In genomic region chr1:108472031-108472430, GRCm38 (mm10) we compare ENCODE assay signal across 35 mouse cellular contexts.
"Had no signal": no experiment of that assay in that cellular context is flagged by ENCODE, and none has a peak within 500 bp of the region (broad histone marks: within the 10 kb centered on the region; RNA-seq: fewer than 3 reads in every experiment).

No protein-coding gene starts in this region.

- H3K36me3 ChIP-seq: heart, embryonic 10.5 days; heart, embryonic 12.5 days; heart, embryonic 13.5 days; heart, embryonic 15.5 days; hindbrain, embryonic 10.5 days; hindbrain, embryonic 12.5 days; hindbrain, embryonic 13.5 days; hindbrain, embryonic 15.5 days; intestine, embryonic 15.5 days; kidney, embryonic 15.5 days had no signal

- H3K27me3 ChIP-seq: heart, embryonic 12.5 days; heart, embryonic 13.5 days; heart, embryonic 15.5 days; hindbrain, embryonic 12.5 days; hindbrain, embryonic 13.5 days; hindbrain, embryonic 15.5 days; intestine, embryonic 15.5 days; kidney, embryonic 15.5 days had no signal

- H3K27ac ChIP-seq: heart, embryonic 10.5 days; heart, embryonic 13.5 days; heart, embryonic 15.5 days; hindbrain, embryonic 10.5 days; hindbrain, embryonic 12.5 days; hindbrain, embryonic 13.5 days; hindbrain, embryonic 14.5 days; hindbrain, embryonic 15.5 days; hindbrain, postnatal 0 days; intestine, embryonic 15.5 days; kidney, embryonic 15.5 days; kidney, postnatal 0 days; layer of hippocampus, adult 2 months had no signal

- H3K9ac ChIP-seq: heart, embryonic 12.5 days; heart, embryonic 13.5 days; heart, embryonic 15.5 days; hindbrain, embryonic 12.5 days; hindbrain, embryonic 13.5 days; hindbrain, embryonic 14.5 days; hindbrain, embryonic 15.5 days; intestine, embryonic 15.5 days; kidney, embryonic 15.5 days had no signal

- H3K4me2 ChIP-seq: heart, embryonic 11.5 days; heart, embryonic 12.5 days; heart, embryonic 13.5 days; heart, embryonic 15.5 days; hindbrain, embryonic 12.5 days; hindbrain, embryonic 13.5 days; hindbrain, embryonic 14.5 days; hindbrain, embryonic 15.5 days; intestine, embryonic 15.5 days; kidney, embryonic 15.5 days had no signal

- DNase-seq: heart, postnatal 10 days; heart, postnatal 14 days; heart, postnatal 36 days; heart, postnatal 4 days; kidney, adult 11 months; kidney, adult 18-20 months; kidney, adult 2 months; kidney, adult 8-10 months; kidney, adult 9 months; kidney, postnatal 10 days; kidney, postnatal 14 days; kidney, postnatal 25 days; kidney, postnatal 36 days; kidney, postnatal 4 days; layer of hippocampus, adult 9-11 months; layer of hippocampus, postnatal 36 days had no signal

- ATAC-seq: hindbrain, embryonic 16.5 days; hindbrain, postnatal 0 days; inflammation-experienced regulatory T-cells, adult 6 months; intestine, embryonic 15.5 days; intestine, embryonic 16.5 days; intestine, postnatal 0 days had no signal

- H3K4me1 ChIP-seq: heart, embryonic 10.5 days; heart, embryonic 12.5 days; heart, embryonic 13.5 days; heart, embryonic 15.5 days; hindbrain, embryonic 10.5 days; hindbrain, embryonic 12.5 days; hindbrain, embryonic 13.5 days; hindbrain, embryonic 15.5 days; intestine, embryonic 15.5 days; kidney, embryonic 15.5 days had no signal

- H3K4me3 ChIP-seq: heart, embryonic 10.5 days; heart, embryonic 12.5 days; heart, embryonic 13.5 days; heart, embryonic 15.5 days; hindbrain, embryonic 10.5 days; hindbrain, embryonic 12.5 days; hindbrain, embryonic 13.5 days; hindbrain, embryonic 15.5 days; intestine, embryonic 15.5 days; kidney, embryonic 15.5 days; layer of hippocampus, adult 2 months had no signal

- H3K9me3 ChIP-seq: heart, embryonic 10.5 days; heart, embryonic 12.5 days; heart, embryonic 13.5 days; heart, embryonic 15.5 days; hindbrain, embryonic 10.5 days; hindbrain, embryonic 12.5 days; hindbrain, embryonic 13.5 days; hindbrain, embryonic 15.5 days; intestine, embryonic 15.5 days; kidney, embryonic 15.5 days had no signal
